Mouse (Mus musculus) megakaryocyte, embryonic 14.5 days (primary cell): ENCODE data around the gene Cerk.

Experiments
- FLI1 ChIP-seq: IDR thresholded peaks from 2 replicates; pipeline ENCODE4 v1.6.1; 2012; ENCODE audit warnings: low read length, inconsistent platforms, mixed read lengths
- GATA1 ChIP-seq: IDR thresholded peaks from 3 replicates; pipeline ENCODE4 v1.6.1; 2012; ENCODE audit warnings: mixed read lengths, low read length, inconsistent platforms, borderline replicate concordance

DNA sequence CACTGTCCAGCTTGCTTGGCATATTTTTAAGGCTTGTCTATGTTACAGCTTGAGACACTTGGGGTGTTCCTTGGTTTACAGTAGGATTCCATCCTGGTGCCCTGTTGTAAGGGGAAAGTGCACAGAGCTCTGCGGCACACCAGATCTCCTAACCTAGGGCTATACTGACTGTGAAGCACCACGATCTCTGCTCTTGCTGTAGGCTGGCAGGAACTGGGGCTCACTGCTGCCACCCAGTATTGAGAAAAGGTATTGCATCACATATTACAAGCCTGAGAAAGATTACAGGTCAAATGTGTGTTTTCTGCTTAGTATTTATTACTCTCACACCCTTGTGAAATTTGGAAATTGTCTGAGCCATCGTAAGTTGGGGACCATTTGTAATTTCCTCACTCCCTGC, 42.2 kb upstream of the Cerk start:
- TF ChIP-seq GATA1 (no peak), FLI1 (no peak)
